Mouse (Mus musculus) hindbrain, embryonic 16.5 days (tissue): Measurements from ENCODE around the gene Klhdc7b. TPM values are rescaled to one million over a fixed set of nuclear protein-coding genes. Genes with fewer than 3 reads are reported as not detected.

Source experiments
- polyA plus RNA-seq: library from polyadenylated mRNA; unstranded; fragments of >200 nt; fragmentation: Nextera tagmentation; extraction: Ambion mirVana; gene quantifications from 2 replicates; pipeline ENCODE4 v1.2.1, GENCODE M21; 2015

Klhdc7b gene
- polyA plus RNA-seq, 1 experiment from 2014 or later, result 0.08 TPM

Other genes with a start within 250 kb of the Klhdc7b start
- 4.1 and 4.4 TPM in 2 replicates for gene Mapk12, start 244.2 kb upstream of the Klhdc7b start, polyA plus RNA-seq
- gene Mapk11, start 235.3 kb upstream of the Klhdc7b start, polyA plus RNA-seq, result 23.7 and 28.3 TPM in 2 replicates
- 85.2 and 106 TPM in 2 replicates for gene Plxnb2, start 204.1 kb upstream of the Klhdc7b start, polyA plus RNA-seq
- gene Dennd6b, start 188.4 kb upstream of the Klhdc7b start, polyA plus RNA-seq, result 86.6 and 93.2 TPM in 2 replicates
- gene Ppp6r2, start 173.4 kb upstream of the Klhdc7b start, polyA plus RNA-seq, result 59.4 and 71.5 TPM in 2 replicates
- 93.2 and 102 TPM in 2 replicates for gene Sbf1, start 69.6 kb upstream of the Klhdc7b start, polyA plus RNA-seq
- not detected in 2 replicates for gene Adm2, start 62.2 kb upstream of the Klhdc7b start, polyA plus RNA-seq
- gene Miox, start 50.5 kb upstream of the Klhdc7b start, polyA plus RNA-seq, result not detected in 2 replicates
- gene Lmf2, start 29.3 kb upstream of the Klhdc7b start, polyA plus RNA-seq, result 33.0 and 38.5 TPM in 2 replicates
- 115 and 122 TPM in 2 replicates for gene Ncaph2, start 29.2 kb upstream of the Klhdc7b start, polyA plus RNA-seq
- gene Sco2, start 11.1 kb upstream of the Klhdc7b start, polyA plus RNA-seq, result 16.7 and 20.2 TPM in 2 replicates
- gene Tymp, start 7.9 kb upstream of the Klhdc7b start, polyA plus RNA-seq, result 2.6 TPM in 2 replicates
- gene Odf3b, start 5.6 kb upstream of the Klhdc7b start, polyA plus RNA-seq, result 4.8 and 5.4 TPM in 2 replicates
- not detected in 2 replicates for gene Syce3, start 25.6 kb downstream of the Klhdc7b start, polyA plus RNA-seq
- gene Cpt1b, start 40.9 kb downstream of the Klhdc7b start, polyA plus RNA-seq, result 0.60 and 1.4 TPM in 2 replicates
- 5.3 and 5.9 TPM in 2 replicates for gene C730034F03Rik, start 44.7 kb downstream of the Klhdc7b start, polyA plus RNA-seq
- gene Gm44502, start 44.8 kb downstream of the Klhdc7b start, polyA plus RNA-seq, result 0.11 TPM in 1 of 2 replicates, not detected in the other
- gene Chkb, start 45.0 kb downstream of the Klhdc7b start, polyA plus RNA-seq, result 82.1 and 85.6 TPM in 2 replicates
- 84.5 and 88.1 TPM in 2 replicates for gene Mapk8ip2, start 69.0 kb downstream of the Klhdc7b start, polyA plus RNA-seq
- 35.4 and 37.3 TPM in 2 replicates for gene Arsa, start 92.5 kb downstream of the Klhdc7b start, polyA plus RNA-seq
- gene Shank3, start 114.7 kb downstream of the Klhdc7b start, polyA plus RNA-seq, result 7.7 and 8.4 TPM in 2 replicates
- gene Acr, start 183.4 kb downstream of the Klhdc7b start, polyA plus RNA-seq, result 0.75 and 0.93 TPM in 2 replicates
- gene Rabl2, start 207.0 kb downstream of the Klhdc7b start, polyA plus RNA-seq, result 81.8 and 91.8 TPM in 2 replicates